Mouse (Mus musculus) inflammation-experienced regulatory T-cells, adult 6 months (primary cell): ENCODE data around the gene Cfap44. TPM values are rescaled to one million over a fixed set of nuclear protein-coding genes. Genes with fewer than 3 reads are reported as not detected.

ENCODE experiments used
- ATAC-seq: one replicate; pipeline ENCODE4 v1.8.0; 2017
- polyA plus RNA-seq, 3 experiments: library from polyadenylated mRNA; unstranded; fragments of 100-300 nt; shearing (Covaris generic); gene quantifications; one replicate each; pipeline ENCODE4 v1.2.1; 2017

The Cfap44 gene
- polyA plus RNA-seq, 3 experiments from 2014 or later: not detected

DNA sequence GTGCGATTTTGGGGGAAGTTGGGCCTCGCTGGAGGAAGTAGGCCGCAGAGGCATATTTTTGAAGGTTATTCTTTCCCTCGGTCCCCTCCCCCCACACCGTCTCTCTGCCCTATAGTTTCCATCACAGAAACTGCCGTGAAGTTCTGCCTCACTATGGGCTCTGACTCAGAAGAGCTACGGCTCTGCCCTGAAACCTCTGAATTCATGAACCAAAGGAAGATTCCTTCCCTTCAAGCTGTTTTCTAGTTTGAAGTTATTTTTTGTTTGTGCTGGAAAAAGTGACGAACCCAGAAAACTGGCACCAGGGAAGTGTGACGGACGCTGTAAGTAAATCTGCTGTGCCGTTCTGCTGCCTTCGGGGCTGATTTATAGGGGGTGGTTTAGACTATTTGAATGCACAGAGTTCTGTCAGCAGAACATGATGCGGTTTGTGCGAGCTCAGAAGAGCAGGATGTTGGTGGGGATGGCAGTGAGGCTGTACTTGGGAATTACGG is 102.4 kb downstream of the Cfap44 start:
- ATAC-seq: peak; percentile 66

DNA sequence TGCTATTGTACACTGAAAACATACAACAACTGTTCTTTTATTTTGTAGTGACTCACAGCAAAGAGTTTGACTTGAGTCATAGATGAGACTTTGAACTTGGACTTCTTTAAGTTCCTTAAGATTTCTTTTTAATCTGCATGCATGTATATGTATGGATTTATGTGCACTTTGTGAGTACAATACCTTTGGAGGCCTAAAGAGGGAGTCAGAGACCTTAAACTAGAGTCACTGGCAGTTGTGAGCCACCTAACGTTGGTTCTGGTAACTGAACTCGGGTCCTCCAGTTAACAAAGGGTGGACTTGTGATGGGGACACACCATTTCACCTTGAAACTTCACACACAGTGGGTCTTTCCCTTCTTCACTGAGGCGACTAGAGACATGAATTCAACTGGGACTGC is 103.9 kb downstream of the Cfap44 start:
- no peak for ATAC-seq

DNA sequence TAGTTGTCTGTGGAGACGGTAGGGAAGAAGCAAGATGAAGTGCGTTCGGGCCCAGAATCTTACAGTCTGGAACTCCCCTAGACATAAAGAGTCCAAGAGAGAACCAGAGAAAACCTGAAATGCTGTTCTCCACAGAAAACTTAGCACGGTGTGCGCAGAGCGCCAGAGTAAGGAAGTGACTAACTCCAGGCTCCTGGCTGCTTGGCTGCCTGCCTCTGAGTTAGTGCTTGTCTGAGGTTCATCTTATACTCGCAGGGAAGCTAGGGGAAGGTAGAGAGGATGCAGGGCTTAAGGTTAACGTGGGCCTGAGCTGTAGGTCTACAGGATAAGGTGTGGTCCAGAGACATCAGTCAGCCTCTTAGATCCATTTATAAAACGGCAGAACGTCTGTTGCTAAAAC is 107.2 kb downstream of the Cfap44 start:
- no peak for ATAC-seq

DNA sequence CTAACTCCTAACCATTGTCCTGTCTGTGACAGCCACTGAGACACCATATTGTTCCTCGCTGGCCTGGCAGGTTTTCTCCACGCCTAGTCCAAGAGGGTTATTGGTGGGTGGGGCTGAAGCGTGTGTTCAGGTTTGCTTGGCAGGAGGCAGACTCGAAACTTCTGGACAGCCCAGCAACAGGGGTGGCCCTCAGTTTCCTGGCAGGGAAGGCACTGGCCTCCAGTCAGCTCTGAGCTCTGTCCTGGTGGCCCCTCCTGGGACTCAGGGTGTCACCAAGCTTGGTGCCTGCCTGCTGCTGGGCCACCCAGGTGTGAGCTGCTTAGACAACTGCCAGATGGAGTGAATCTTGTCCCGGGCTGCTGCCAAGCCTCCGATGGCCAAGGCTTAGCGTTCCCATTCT is 107.7 kb downstream of the Cfap44 start:
- ATAC-seq: no peak

DNA sequence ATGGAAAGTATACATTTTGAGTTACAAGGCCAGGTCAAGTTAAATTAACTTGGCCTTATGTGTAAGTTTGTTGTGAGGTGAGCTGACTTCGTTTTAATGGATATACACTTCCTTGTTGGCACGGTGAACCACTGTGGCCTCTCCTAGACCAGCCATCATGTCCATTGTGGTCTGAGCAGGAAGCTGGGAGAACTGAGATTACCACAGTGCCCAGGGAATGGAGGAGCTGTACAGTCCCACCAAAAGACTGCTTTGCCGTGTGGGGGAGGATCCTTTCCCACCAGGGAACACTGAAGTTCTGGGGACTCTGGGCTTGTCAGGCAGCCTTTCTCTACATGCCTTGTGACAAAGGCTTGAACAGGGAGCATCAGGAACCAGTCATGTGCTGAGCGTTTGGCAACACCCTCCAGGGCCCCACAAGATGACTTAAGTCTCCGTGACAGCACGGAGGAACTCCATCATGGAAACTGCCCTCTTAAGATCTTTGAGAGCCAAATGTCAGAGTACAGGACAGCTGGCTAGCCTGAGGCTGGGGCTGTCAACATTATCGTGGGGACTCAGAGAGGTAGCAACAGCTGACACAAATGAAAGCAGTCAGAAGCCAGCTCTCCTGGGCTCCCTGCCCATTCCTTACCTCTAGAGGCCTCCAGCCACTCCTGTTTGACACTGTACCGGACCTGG is 108.4 kb downstream of the Cfap44 start:
- ATAC-seq: no peak

DNA sequence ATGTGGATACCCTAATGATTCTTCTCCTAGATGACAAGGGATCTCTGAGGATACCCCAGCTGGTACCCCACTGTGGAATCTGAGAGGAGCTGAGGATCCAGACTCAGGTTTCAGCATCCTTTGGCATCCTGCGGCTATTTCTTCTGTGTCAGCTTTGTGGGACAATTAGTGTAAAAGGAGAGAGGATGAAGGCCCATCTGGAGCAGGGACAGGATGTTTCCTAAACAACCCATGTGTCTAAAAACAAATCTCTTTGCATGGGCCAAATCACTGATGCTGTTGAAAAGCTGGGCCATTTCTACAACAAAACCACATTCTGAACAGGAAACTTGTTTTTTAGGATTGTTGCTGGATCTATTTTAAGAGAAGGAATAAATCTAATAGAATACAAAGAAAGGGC is 110.6 kb downstream of the Cfap44 start:
- ATAC-seq: no peak

DNA sequence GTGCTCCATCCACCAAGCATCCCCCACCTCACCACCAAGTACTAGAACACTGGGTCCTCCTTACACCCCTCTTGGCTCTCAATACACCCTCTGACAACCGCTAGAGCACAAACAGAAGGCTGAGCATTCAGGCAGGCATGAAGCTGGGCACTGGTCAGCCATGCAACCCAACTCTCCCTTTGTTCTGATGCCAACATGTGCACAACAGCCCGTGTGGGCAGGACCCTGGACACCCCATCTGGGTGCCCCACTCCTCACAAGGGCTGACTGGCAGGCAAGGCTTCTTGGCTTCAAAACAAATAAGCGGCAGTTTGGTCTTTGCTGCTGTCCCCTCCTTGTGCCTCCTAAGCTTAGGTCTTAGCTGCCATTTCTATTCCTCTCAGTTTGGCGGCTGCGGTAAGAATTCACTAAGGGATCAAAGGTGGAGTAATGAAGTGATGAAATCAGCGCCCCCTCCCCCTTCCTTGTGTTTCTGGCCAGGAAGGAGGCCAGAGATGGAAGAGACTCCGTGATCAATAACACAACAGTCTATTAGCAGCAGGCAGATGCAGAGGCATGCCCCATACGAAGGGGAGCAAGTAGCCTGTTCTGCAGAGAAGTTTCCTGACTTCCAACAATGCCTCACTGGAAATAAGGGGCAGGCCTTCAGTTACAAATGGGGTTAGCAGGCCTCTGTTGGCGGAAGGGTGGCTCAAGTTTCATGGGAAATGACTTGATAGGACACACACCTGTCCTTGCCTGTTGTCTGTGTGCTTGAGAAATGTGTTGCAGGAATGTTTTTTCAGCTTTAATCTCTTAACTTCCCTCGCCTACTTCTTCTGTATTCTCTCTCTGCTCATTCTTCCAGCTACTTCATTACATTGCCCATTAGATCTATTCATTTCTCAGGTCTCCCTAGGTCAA is 112.7 kb downstream of the Cfap44 start:
- ATAC-seq: no peak

DNA sequence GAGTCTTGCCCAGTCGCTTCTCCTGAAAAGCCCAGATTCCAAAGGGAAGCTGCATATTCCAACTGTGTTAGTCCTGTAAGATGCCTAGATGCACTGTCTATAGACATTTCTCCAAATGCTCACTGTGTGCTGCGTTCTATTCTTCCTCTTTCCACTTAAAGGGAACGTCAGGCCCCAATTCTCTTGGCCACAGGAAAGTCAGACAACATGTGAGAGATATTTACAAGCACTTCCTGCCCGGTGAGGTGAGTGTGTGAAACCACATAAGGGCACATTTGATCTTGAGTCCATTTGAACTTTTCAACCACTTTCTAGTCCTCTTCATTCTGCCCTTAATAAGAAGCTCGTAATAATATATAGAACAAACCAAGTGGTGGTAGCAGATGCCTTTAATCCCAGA is 113.4 kb downstream of the Cfap44 start:
- ATAC-seq: no peak

DNA sequence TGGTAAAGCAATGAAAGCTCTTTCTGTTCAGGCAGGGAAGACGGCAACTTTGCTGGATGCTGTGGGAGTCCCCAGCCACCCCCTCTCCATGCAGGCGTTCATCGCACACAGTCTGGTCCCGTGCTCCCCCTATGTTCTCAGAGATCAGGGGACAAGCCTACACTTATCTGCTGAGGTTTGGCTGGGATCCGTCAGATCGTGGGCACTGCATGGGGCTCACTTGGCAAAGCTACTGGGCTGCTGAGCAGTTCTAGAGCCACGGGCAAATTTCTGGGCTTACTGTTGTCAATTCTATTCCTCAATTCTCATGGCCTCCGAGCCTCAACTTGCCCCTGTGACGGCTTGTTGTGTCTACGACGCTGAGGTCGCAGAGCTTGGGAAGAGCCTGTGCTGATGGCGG is 114.2 kb downstream of the Cfap44 start:
- no peak for ATAC-seq

DNA sequence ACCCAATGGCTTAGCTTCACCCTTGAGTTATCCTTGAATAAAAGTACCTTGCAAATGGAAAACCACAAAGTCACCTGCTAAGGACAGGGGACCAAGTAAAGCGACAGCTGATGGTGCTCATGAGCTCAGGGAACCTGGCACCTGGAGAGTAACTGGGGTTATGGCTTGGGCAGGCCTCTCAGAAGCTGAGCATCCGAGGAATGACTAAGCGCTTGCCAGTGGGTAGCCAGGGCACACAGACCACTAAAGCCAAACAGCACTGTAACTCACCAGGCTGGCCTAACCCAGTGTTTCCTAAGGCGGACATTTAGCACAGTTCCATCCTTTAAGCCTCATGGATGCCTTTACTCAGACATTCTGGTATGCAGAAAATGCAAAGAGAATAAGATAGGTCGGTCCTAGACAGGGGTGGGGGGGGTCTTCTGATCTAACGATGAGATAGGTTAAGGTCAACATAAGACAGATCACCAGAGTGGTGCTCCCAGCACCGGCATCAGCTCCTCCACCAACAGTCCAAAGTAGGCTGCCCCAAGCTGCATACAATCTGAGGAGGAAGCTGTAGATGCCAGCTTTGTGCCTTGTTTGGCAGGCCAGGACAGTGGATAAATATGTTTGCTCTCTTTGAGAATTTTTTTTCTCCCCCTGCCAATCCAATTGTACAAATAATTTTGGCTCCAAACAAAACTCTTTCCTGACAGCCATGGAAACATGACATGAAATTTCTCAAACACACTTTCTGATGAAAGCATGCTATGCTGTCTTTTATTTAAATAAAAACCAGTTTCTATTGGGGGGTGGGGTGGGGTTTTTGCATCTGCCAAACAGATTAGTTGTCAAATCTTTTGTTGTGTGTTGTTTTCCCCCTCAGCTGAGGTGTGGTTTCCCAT is 115.1 kb downstream of the Cfap44 start:
- ATAC-seq: no peak

DNA sequence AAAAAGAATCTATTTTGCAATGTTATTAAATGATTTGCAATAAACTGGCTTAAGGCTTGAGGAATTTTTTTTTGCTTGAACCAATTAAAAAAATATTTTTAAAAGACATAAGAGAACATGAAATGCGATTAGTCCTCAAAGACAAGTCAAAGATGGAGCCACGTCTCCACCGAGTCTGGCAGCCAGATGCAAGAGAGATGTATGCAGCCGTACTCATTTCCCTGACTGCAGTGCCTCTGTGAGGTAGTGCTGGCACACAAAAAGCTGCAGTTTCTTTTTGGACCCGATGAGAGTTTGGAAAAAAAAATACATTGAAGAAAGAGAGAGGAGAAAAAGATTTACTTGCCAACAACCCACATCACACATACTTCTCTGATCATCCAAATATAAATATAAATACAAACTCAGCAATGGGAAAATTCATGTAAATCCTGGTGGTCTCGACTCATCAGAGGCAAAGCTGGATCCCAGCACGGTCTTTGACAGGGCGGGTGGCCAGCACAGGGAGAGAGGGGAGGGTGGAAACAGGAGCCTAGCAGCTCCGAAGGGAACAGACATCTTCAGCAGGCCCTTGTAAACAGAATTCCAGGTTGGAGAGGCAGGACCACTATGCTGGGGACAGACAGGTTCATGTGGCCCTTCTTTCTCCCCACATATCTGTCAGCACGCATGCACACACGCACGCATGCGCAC is 116.1 kb downstream of the Cfap44 start:
- ATAC-seq: no peak

DNA sequence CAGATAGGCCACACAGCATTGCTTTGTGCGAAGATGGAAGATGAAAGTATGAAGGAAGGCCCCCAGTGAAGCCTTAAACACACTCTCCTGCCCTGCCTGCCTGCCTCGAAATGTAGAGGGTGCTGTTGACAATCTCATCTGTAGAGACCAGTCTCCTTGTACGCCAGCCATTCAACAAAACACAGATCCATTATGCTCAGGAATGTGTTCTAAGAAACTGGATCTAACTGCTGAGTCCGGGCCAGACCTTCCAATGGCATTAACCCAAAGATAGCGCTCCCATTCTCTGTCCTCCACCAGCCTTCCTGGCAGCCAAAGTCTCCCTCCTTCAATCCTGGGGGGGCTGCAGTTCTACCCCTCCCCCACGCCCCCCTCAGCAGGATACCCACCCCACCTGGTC is 121.9 kb downstream of the Cfap44 start:
- ATAC-seq: no peak

DNA sequence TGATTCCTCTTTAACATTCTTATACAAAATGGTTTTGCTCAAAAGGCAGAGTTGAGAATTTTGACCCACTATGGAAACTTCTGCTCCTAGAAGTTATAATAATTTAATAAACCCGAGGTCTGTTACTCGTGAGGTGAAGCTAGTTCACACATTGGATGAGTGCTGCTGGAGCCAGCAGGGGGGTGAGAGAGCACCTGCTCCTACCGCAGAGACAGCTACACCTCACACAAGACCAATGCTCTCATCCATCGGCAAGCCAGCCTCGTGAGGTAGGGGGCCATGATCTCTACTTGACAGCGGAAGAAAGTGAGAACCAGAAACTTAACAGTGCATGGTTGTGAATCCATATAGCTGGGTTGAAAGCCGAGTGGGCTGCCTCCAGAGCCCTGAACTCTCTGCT is 129.0 kb downstream of the Cfap44 start:
- no peak for ATAC-seq

DNA sequence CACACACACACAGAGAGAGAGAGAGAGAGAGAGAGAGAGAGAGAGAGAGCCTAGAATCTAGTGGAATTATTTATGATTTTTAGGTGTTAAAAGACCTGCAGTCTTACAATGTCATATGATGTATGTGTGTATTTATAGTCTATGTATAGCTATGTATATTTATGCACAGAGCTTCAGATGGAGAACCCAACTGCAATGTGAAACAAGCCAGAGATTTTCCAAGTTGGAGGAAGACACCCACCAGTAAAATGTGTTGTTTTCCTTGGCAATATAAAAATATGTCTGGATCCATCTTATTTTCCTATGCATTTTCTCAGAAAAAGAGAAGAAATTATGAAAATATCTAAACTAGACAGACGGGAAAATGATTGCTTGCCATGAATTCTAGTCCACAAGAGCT is 131.4 kb downstream of the Cfap44 start:
- no peak for ATAC-seq

DNA sequence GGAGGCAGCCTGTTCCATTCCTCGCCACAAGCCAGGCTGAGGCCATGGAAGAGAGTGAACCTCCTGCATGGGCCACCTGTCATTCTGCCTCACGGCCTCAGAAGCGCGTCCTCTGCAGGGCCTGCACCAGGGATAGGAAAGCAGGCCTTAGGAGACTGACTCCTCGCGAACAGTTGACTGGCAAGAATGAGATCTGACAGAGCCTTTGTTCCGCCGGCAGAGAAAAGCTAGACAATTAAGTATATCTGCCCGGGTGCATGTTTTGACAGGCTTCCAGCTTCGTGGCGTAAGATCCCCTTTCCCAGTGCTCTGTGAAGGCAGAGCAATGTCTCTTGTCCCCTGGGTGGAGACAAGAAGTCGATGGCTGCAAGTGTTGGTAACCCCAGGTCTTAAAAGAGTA is 132.1 kb downstream of the Cfap44 start:
- ATAC-seq: no peak

DNA sequence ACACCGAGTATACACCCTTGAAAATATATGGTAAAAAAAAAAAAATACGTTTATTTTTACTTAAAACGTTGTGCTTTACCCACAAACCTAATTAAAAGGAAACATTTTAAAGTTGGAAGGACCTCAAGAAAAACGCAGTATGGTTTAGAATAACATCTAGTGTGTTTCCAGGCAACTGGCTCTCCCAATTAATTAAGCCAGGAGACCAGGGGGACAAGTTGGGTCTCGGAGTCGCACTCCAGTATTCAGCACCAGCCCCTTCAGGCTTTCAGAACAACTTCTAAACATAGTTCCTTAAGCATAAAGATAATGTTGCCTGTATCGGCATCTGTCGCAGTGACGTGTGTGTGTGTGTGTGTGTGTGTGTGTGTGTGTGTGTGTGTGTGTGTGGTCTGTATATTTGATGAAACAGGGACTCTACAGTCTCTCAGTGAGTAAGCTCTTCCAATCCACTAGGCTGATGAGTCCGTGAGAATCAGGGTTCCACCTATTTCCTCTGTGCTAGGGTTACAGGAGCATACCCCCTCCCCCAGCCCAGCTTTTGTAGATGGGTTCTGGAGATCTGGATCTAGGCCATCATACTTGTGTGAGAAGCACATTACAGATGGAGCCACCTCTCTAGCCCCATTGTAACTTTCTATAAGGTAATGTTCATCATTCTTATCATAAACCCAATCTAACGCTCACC is 132.8 kb downstream of the Cfap44 start:
- no peak for ATAC-seq

DNA sequence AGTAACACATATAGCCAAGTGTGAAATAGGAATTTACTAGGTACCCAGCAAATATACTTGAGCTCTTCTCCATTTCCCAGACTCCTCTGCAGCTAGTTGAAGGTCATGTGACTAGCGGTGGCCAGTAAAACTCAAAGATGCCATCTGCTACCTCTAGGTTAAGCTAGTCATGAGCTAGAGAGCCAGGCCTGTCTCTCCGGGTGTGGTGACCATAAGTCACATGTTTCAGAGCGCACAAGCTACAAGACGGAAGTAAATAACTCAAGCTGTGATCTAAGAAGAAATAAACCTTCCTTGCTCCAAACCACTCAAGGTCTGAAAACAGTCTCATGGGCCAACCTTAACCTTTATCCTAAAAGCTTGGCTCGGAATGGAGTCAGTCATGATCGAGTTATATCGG is 134.4 kb downstream of the Cfap44 start:
- no peak for ATAC-seq

DNA sequence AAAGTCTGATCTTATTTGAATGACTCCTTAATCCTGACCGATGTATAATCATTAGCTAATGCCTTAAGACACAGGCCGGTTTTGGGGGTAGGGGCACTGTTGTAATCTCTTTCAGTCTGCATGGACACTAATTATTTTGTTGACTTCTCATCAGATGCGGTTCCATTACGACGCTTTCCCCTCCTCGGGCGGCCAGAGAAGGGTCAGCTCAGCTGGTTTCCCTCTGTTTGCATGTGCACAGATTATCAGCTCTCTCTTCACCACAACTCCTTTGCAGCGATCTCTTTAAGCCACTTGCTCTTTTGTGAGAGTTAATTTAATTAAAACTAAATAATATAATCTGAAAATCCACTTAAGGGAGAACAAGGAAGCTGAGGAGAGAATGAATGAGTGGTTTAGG is 135.1 kb downstream of the Cfap44 start:
- no peak for ATAC-seq

DNA sequence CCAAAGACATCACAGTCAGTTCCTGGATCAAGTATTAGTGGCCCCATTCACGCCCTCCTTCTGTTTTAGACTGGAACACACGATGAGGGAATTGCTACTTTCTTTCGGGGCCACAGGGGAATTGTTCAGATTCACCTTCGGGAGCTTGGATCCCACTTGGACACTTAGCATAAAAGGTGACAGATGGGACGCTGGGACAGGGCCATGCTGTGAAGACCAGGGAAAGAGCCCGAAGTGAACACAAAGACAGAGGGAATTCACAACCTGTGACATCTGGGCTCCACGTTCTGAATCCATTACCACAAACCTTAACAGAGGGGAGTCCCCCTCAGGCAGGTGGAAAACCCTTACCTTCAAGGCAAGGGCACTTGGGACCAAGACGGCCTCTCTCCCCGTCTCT is 135.6 kb downstream of the Cfap44 start:
- ATAC-seq: no peak

DNA sequence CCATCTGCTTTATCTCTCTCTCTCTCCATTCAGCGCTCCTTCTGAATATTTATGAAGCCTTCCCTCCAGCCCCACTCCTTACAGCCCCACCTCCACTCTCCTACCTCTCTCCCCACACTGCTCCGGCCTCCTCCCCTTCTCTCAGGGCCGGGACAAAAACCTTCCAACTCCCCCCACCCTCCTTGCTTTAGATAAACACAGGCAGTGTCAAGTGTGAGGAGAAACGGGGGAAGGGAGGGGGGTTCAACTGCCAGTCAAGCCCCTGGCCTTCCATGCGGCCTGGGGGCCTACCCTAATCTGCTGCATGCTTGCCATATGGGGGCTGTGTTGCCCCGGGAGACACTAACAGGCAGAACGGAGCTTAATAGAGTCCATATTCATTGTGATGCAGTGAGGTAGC is 136.2 kb downstream of the Cfap44 start:
- no peak for ATAC-seq

DNA sequence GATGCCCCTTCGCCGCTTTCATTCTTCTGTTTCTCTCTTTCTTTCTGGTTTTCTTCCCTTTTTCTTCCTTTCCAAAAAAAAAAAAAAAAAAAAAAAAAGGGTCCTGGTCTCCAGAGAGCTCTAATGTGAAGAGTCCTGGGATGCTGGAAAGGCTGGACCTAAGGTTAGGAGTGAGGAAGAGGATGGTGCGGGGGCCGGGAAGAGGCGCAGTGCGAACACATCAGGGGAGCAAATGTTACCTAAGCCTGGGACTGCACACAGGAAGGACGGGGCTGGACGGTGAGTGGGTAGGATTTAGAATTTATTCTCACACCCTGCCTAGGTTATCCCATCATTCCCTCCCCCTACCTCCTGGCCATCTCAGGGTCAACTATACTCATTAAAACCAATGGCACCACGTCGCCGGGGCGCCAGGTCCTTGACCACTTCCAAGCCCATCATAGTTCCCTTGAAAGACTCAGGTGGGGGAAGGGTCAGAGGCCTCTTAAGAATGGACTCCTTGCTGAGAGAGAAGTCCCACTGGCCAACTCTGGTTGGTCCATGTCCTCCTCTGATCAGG is 136.7 kb downstream of the Cfap44 start:
- no peak for ATAC-seq
